Mouse (Mus musculus): ENCODE data around the gene Ltk. TPM values are rescaled to one million over a fixed set of nuclear protein-coding genes. Genes with fewer than 3 reads are reported as not detected.

The Ltk gene
- total RNA-seq, 2 experiments from 2014 or later, result 11.6 to 13.0 TPM

GRCm38 (mm10) chr2:119703171-119703570, 57.1 kb downstream of the Ltk start:
- peak; percentile 55 to 56 for DNase-seq

Other genes with a start within 250 kb of the Ltk start
- under 1 TPM; 0.46 to 0.47 TPM for gene Exd1, start 212.8 kb downstream of the Ltk start, total RNA-seq (2021)
- gene Chp1, start 212.7 kb downstream of the Ltk start, total RNA-seq (2021), result 100 to 1,000 TPM; 144 to 146 TPM
- gene Nusap1, start 142.1 kb downstream of the Ltk start, total RNA-seq (2021), result under 1 TPM; 0.60 to 0.83 TPM
- under 1 TPM; 0.35 to 0.56 TPM for gene Oip5, start 142.0 kb downstream of the Ltk start, total RNA-seq (2021)
- gene Ndufaf1, start 97.6 kb downstream of the Ltk start, total RNA-seq (2021), result 10 to 100 TPM; 31.7 to 35.0 TPM
- gene Rtf1, start 85.4 kb downstream of the Ltk start, total RNA-seq (2021), result 10 to 100 TPM; 59.7 to 59.8 TPM
- 100 to 1,000 TPM; 252 to 262 TPM for gene Itpka, start 18.1 kb downstream of the Ltk start, total RNA-seq (2021)
- gene Rpap1, start 27.1 kb upstream of the Ltk start, total RNA-seq (2021), result 10 to 100 TPM; 15.1 to 18.3 TPM
- 10 to 100 TPM; 73.1 to 85.1 TPM for gene Tyro3, start 37.3 kb upstream of the Ltk start, total RNA-seq (2021)
- gene Mga, start 136.8 kb upstream of the Ltk start, total RNA-seq (2021), result 10 to 100 TPM; 65.6 to 80.5 TPM
- gene Mapkbp1, start 212.3 kb upstream of the Ltk start, total RNA-seq (2021), result 10 to 100 TPM; 40.7 to 48.2 TPM